Mouse (Mus musculus) thymus, adult 2 months (tissue): ENCODE data around the gene Rad51b. TPM values are rescaled to one million over a fixed set of nuclear protein-coding genes. Genes with fewer than 3 reads are reported as not detected.

Source experiments
- DNase-seq: peaks from one replicate; pipeline ENCODE4 v3.0.0; 2021
- H3K27ac ChIP-seq: fragments of 200-500 bp; 2 replicates; pipeline ENCODE4 v1.5.1; 2012; ENCODE audit warnings: low read length, control low read depth; ENCODE audit not compliant: control insufficient read depth, insufficient read depth
- H3K27me3 ChIP-seq: fragments of 200-500 bp; 2 replicates; pipeline ENCODE4 v1.6.1; 2012; ENCODE audit warnings: mild to moderate bottlenecking, low read length, moderate library complexity, mixed read lengths; ENCODE audit not compliant: control insufficient read depth, insufficient read depth
- H3K36me3 ChIP-seq: fragments of 200-500 bp; 2 replicates; pipeline ENCODE4 v1.6.1; 2012; ENCODE audit warnings: mild to moderate bottlenecking, low read length, moderate library complexity; ENCODE audit not compliant: control insufficient read depth, insufficient read depth
- H3K4me1 ChIP-seq: fragments of 200-500 bp; replicated peaks from 2 replicates; pipeline ENCODE4 v1.6.1; 2012; ENCODE audit warnings: low read length; ENCODE audit not compliant: control insufficient read depth, insufficient read depth
- H3K4me3 ChIP-seq: fragments of 200-500 bp; 2 replicates; pipeline ENCODE4 v1.5.1; 2012; ENCODE audit warnings: mild to moderate bottlenecking, low read length, control low read depth, moderate library complexity; ENCODE audit not compliant: control insufficient read depth, insufficient read depth
- CTCF ChIP-seq: fragments of 200-500 bp; IDR thresholded peaks from 2 replicates; pipeline ENCODE4 v1.5.1; 2012; ENCODE audit warnings: mild to moderate bottlenecking, control low read depth, low read length, moderate library complexity, borderline replicate concordance; ENCODE audit not compliant: control insufficient read depth, poor library complexity, insufficient read depth; ENCODE audit errors: extremely low read depth
- POLR2A ChIP-seq: fragments of 200-500 bp; IDR thresholded peaks from 2 replicates; pipeline ENCODE4 v1.6.1; 2012; ENCODE audit warnings: mild to moderate bottlenecking, low read length, control low read depth, moderate library complexity; ENCODE audit not compliant: control insufficient read depth, poor library complexity, insufficient read depth; ENCODE audit errors: extremely low read depth
- WGBS: fragments of 180-500 bp; shearing (Covaris S2); methylation state at CpG from one replicate; pipeline ENCODE4 v1.1.7; 2018; 5-methylcytosine and 5-hydroxymethylcytosine counted together
- polyA plus RNA-seq: library from polyadenylated mRNA; depleted of rRNA; stranded (reverse); fragments of >200 nt; gene quantifications from 2 replicates; pipeline ENCODE4 v1.2.3, GENCODE M21; 2012

Gene Rad51b
- polyA plus RNA-seq, 1 experiment: 1.1 TPM

- no peaks in the 10 kb centered on the region for H3K36me3 ChIP-seq
- H3K4me1 ChIP-seq: peaks cover 15% of the 10 kb centered on the region
- H3K27ac ChIP-seq: no peak overlapping the region
- no peak overlapping the region for H3K4me3 ChIP-seq
- H3K27me3 ChIP-seq: no peaks in the 10 kb centered on the region
- DNase-seq: no peak
- WGBS: 98% methylated on average over 3 of the region's 3 CpGs
- TF ChIP-seq POLR2A: no peak
- TF ChIP-seq CTCF: no peak
Observed at GRCm38 (mm10) chr12:79747541-79747940, 450.5 kb downstream of the Rad51b start.

- H3K4me1 ChIP-seq: peaks cover 15% of the 10 kb centered on the region
- WGBS: 92% methylated on average over 4 of the region's 4 CpGs
- TF ChIP-seq POLR2A: no peak
- no peak for TF ChIP-seq CTCF
Observed at GRCm38 (mm10) chr12:79748862-79749261, 451.8 kb downstream of the Rad51b start.

GRCm38 (mm10) chr12:79750253-79751125, 453.4 kb downstream of the Rad51b start:
- Histone ChIP-seq H3K36me3 (no peaks in the 10 kb centered on the region), H3K4me3 (no peak overlapping the region), H3K27ac (no peak overlapping the region), H3K27me3 (no peaks in the 10 kb centered on the region), H3K4me1 (peaks cover 15% of the 10 kb centered on the region)
- no peak for DNase-seq
- 88% methylated on average over 10 of the region's 10 CpGs for WGBS
- no peak for TF ChIP-seq POLR2A
- no peak for TF ChIP-seq CTCF

More at GRCm38 (mm10) chr12:79748862-79749261, 451.8 kb downstream of the Rad51b start:
- no peak for DNase-seq
- Histone ChIP-seq H3K27ac (no peak overlapping the region), H3K4me3 (no peak overlapping the region), H3K36me3 (no peaks in the 10 kb centered on the region), H3K27me3 (no peaks in the 10 kb centered on the region)

DNA sequence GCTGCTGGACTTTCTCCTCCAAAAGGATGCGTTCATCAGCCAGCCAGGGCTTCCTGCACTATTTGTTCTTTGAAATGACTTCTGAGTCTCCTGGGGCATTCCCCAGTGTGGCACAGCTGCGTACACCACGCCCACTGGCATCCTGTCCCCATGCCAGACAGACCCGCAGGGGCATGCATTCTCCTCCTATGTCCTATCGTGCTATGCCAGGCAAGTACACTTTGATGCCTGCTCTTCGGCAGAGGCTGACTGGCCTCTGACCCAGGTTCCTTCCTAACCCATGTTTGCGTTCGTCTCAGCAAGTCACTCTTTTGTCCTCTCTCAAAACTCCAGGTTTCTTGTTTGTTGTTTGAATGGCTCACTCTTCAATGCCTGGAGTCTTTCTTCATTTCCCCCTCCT, 454.7 kb downstream of the Rad51b start:
- TF ChIP-seq CTCF (no peak), POLR2A (no peak)
- Histone ChIP-seq H3K4me1 (peaks cover 15% of the 10 kb centered on the region), H3K36me3 (no peaks in the 10 kb centered on the region), H3K27ac (no peak overlapping the region; the same call in 1 of the 2 replicates), H3K4me3 (no peak overlapping the region), H3K27me3 (no peaks in the 10 kb centered on the region)
- WGBS: 20% methylated on average over 8 of the region's 8 CpGs
- DNase-seq: peak; percentile 39

DNA sequence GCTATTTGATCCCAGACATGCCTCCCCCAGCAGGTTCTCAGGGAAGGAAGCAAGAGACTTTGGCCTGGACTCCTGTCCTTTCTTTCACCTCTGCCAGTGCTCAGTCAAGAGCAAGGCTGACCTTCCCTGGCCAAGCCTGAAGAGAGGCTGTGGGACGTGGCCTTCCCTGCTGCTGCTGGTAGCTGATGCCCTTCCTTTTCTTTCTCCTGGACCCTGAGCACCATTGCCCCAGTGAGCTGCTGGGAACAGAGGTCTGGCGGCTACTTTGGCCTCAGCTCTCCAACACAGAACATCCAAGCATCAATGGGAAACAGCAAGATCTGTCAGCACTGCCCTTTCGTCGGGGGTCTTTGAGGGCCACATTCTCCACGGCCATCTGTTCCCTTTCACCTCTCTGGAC, 455.1 kb downstream of the Rad51b start:
- Histone ChIP-seq H3K27ac (no peak overlapping the region), H3K36me3 (no peaks in the 10 kb centered on the region), H3K4me3 (no peak overlapping the region), H3K27me3 (no peaks in the 10 kb centered on the region), H3K4me1 (peaks cover 15% of the 10 kb centered on the region)
- 91% methylated on average over 5 of the region's 5 CpGs for WGBS
- TF ChIP-seq POLR2A (no peak), CTCF (no peak)
- DNase-seq: no peak

DNA sequence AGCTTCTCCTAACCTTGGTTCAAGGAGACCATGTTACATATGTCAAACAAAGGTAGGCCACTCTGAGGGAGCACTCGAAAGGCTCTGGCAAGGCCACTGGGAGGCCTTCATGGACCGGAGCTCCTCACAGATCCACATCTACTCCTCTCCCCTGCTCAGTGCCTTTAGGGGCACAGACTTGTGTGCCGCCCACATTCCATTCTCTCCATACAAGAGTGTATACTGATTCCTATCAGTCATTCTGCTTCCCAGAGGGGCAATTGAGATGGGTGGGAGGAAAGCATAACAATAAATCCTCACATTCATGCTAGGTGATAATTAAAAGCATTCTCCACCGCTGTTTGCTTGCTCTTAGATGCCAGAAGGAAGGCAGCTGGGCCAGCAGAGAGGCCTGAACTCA, 458.5 kb downstream of the Rad51b start:
- WGBS: over 99% methylated on average over 4 of the region's 4 CpGs
- Histone ChIP-seq H3K4me1 (peaks cover 15% of the 10 kb centered on the region), H3K27ac (no peak overlapping the region)

More for the DNA sequence above, 458.5 kb downstream of the Rad51b start:
- TF ChIP-seq POLR2A (no peak), CTCF (no peak)
- no peaks in the 10 kb centered on the region for H3K27me3 ChIP-seq
- no peak overlapping the region for H3K4me3 ChIP-seq
- no peaks in the 10 kb centered on the region for H3K36me3 ChIP-seq
- DNase-seq: no peak
